Mouse (Mus musculus): ENCODE measurements at regions not wholly inside any gene's neighbourhood (a gene's known extent, or its start where the extent isn't known, plus 50 kb on each side); places are given as distances from the start of the nearest gene placed in this dataset.
A peak's percentile ranks its signal among the peaks of the same experiment; 100 is the strongest.

DNA sequence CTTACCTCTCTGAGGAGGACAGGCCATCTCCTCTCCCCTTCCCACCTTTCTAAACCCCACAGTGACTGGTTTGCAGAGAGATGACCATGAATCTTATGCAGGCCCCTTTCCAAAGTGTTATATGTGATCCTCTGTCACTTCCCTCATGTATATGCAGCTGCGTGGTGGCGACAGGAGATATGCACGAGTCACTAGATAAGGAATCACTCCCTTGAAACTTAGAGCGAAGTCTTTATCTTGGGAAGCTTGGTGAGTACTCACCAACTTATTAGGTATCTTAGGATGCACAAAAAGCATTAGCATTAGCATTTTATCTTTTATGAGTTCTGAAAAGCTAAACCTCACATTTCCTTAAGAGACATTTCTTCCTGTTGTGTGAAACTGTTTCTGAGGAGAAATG lies 421.9 kb downstream of the Tmem161b start:
- DNase-seq (ENCODE audit: low spot score in 2 of 2), result no peak

DNA sequence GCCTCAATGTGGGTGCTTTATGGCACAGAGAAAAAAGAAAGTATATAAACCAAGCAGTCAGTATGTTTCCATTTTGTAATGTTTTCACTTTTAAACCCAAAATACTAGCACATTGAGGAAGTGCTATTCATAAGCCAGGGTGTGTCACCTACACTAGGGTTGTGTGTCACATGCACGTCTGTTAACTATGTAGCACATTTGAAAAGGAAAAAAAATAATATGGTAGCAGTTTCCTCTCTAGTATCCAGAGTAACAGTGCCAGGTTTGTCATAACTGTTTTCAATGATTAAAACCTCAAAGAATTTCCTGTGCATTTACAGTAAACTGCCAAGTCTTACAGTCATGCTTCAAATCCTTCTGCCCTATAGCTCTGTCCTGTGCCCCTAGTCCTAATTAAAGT lies 424.8 kb downstream of the Tmem161b start:
- DNase-seq (ENCODE audit: low spot score in 2 of 2), result no peak

DNA sequence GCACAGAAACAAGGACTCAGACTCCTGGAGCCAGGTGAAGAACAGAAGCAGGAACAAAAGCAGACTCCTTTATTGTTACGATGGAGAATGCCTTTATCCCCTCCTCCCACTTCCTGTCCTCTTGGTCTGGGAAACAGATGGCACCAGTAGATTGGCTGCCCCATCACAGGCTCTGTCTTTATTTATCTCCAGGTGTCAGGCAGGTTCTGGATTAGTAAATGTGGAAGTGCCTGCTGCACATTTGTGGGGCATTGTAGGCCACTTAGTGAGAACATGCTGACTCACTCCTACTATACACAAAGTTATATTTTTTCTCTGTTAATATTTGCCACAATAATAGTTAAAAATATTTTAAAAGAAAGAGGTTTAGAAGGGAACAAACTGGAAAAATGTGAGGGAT lies 426.0 kb downstream of the Tmem161b start:
- DNase-seq (ENCODE audit: low spot score in 2 of 2), result no peak

DNA sequence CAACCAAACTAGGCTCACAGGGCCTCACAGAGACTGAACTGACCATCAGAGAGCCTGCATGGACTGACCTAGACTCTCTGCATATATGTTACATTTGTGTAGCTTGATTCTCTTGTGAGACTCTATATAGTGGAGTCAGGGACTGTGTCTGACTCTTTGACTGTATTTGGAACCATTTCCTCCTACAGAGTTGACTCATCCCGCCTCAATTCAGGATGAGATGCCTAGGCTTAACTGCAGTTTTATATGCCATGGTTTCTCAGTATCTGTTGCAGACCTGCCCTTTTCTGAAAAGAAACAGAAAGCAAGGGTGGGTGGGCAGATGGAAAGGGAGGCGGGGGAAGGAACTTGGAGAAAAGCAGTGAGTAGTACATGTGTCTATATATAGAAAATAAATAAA lies 441.9 kb downstream of the Tmem161b start:
- DNase-seq (ENCODE audit: low spot score in 2 of 2), result no peak

DNA sequence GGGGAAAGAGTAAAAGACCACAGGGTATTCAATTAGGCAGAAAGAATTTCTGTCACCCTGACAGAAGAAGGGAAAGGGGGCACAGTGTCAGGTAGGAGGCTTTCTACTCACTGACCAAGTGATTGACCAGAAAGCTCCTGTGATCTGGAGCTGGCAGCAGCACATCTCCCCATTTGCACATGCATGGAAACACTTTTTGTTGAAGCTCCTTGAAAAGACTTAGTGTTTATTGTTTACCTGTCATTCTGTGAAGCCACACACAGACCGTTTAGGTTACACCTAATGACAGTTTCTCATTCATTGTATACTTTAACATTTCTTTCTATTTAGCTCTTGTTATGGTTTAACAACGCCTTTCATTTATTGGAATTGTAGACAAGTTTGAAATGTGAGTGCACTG lies 458.9 kb downstream of the Tmem161b start:
- no peak for DNase-seq (ENCODE audit: low spot score in 2 of 2)

DNA sequence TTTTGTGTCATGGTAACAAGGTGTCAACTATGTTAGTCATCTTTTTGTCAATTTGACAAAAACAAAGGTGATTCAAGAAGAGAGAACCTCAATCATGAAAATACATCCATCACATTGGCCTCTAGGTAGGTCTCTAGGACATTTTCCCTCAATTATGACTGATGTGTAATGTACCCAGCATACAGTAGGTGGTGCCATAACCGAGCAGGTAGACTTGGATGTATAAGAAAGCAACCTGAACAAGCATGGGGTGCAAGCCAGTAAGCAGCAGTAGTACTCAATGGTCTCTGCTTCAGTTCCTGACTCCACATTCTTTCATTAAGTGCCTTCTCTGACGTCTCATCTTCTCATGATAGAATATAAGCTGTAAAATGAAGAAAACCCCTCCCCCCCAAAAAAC lies 463.8 kb downstream of the Tmem161b start:
- DNase-seq (ENCODE audit: low spot score in 2 of 2), result no peak

DNA sequence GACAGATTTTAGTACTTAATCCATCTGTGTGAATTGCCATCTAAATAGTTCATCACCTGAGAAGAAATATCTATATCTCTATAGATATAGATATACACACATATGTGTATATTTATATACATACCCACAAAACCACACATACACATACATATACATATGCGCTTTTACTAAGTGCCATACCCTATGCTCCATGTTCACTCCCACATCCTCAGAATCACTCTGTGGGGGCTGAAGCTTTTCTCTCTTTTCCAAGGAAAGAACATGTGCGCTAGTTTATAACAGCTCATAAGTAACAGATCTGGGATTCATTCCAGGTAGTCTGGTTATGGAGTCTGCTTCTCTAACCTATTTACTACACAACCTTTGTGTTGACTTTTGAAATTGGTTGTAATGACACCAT lies 471.4 kb downstream of the Tmem161b start:
- peak in 1 of 2 experiments; percentile 18 for DNase-seq (ENCODE audit: low spot score in 2 of 2)

DNA sequence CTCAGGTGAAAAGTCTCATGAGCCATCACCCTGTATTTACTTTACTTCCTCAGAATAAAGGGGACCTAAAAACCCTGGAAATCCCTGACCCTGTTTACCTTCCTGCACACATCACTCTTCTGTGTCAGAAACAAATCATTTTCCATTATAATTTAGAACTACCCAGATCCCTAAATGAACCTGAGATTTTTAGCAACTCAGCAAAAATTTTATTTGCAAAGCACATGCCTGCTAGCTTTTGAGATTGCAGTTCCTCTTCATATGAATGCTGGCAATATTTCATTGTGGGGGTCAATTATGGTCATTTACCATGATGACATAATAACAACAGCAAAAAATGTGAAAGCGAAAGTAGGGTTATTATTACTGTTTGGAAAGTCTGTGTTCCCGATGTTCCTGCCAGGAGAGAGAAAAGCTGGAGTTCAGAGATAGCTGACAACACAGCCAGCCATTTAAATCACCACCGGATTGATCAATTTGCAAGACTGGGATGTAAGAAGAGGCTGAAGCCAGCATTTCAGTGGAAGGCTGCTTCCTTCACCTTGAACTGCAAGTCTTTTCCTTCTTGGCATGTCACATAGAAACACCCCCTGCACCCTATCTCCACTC lies 476.5 kb downstream of the Tmem161b start:
- peak; percentile 22 to 61 for DNase-seq (ENCODE audit: low spot score in 2 of 2)

DNA sequence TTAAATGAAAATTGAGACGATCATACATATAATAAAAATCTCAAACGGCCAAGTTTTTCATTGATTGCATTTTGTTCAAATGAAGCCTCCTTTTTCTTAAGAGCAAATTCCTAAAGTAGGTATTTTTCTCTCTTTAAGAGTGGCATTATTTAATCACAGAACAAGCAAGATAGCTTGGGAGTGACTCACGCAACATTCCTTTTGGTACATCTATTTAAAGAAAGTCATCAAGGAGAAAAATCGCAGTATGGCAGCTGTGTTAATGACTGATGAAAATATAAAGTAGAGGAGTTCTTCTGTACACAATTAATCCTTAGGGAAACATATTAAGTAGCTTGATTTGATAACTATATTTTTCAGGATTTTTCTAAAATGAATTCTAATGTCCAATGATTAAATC lies 448.0 kb upstream of the Ccnh start:
- DNase-seq (ENCODE audit: low spot score in 2 of 2), result no peak

DNA sequence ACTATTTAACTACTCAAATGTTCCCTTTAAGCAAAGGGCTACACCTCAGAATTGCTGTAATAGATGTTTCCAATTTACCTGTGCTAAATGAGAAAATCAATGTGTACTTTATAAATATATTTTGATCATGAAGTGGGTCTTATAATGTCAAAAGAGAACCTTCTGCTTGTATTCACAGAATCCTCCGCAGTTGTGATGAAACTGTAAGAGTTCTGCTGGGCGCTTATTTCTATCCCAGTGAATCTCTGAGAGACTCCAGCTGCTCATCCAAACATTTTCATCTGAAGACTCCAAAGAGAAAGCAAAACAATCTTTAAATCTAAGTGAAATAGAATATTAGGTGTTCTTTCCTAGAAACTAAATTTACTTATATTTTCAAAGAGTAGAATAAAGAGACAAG lies 440.9 kb upstream of the Ccnh start:
- peak in 1 of 2 experiments; percentile 50 for DNase-seq (ENCODE audit: low spot score in 2 of 2)

DNA sequence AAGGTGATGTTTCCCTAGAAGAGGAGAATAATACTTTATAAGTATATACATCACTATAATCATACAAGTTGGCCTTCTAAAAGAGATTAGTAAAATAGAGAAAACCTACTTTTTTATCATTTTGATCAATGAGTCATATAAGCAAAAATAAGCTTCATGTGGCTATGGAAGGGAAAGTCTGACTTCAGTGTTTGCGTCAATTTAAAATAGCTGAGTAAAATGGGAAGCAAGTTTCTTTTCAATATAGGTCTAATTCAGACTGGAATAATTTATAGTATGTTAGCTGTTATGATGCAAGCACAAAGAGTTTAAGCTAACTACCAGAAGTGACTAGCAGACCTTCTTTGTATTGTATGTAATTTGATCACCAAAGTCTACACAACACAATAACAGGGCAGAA lies 440.0 kb upstream of the Ccnh start:
- DNase-seq (ENCODE audit: low spot score in 2 of 2), result peak in 1 of 2 experiments; percentile 33

DNA sequence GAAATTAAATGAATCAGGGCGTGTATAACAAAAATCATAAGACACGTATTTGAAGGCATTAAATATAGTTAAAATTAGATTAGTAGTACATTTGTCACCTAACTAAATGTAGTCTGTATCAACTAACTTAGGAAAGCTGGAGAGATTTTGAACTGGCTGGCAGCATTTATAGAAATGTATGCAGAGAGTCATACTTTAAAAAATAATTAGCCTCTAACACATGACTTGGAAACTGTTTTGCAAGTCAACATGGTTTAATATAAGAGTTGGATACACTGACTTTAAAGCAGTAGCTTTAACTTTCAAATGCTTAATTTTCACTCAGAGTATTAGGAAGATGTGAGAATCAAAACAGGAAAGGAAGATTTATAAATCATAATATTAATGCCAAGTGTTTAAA lies 439.1 kb upstream of the Ccnh start:
- DNase-seq (ENCODE audit: low spot score in 2 of 2), result peak in 1 of 2 experiments; percentile 20

DNA sequence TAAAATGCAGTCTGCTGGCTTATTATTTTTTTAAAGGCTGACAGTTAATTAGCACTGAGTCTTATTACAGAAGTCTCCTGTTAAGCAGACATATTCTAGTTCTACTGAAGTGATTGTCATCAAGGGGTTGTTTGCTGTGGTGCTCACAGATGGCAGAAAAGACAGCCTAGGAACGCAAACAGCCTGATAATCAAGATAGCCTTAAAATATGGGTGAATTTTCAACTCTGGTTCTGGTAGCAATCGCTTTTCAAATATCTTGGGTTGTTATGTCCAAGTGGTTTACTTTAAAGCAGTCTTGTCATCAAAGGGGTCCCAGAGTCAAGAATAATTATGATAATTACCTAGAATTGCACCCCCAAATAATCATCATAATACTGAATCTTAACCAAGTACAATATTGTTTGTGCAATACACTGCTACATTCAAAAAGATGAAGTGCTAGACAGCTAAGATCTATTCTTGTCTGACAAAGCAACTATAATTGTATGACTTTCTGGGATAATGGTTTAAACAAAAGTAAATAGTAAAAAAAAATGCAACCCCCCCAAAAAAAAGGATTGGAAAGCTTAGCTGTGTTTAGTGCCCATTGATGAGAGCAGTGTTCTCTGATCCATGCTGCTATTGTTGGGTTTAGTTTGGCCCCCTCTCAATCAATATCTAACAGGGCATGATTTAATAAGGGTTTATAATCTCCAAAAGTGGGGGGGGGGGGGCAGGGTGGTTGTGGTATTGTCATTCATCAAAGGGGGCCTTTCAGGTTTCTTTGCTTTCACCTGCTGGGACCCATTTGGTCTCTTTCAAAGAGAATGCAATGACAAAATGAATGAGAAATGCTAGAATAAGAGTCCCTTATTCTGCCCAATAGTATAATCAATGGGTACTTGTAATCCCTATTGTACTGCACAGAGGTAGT lies 437.4 kb upstream of the Ccnh start:
- DNase-seq (ENCODE audit: low spot score in 2 of 2), result peak in 1 of 2 experiments; percentile 68

DNA sequence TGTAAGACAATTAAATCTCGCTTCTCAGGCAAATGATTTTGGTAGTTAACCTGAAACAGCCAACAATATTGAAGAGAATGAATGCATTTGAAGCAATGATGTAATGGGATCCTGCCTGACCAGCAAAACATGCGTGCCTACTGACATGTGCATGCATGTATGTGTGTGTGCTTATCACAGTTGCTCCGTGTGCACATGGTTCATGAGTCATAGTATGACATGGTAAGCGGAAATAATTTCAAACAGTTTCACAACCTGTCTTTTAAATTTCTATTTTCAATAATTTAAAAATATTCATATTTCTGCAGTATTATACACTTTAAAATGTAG lies 436.8 kb upstream of the Ccnh start:
- no peak for DNase-seq (ENCODE audit: low spot score in 2 of 2)

DNA sequence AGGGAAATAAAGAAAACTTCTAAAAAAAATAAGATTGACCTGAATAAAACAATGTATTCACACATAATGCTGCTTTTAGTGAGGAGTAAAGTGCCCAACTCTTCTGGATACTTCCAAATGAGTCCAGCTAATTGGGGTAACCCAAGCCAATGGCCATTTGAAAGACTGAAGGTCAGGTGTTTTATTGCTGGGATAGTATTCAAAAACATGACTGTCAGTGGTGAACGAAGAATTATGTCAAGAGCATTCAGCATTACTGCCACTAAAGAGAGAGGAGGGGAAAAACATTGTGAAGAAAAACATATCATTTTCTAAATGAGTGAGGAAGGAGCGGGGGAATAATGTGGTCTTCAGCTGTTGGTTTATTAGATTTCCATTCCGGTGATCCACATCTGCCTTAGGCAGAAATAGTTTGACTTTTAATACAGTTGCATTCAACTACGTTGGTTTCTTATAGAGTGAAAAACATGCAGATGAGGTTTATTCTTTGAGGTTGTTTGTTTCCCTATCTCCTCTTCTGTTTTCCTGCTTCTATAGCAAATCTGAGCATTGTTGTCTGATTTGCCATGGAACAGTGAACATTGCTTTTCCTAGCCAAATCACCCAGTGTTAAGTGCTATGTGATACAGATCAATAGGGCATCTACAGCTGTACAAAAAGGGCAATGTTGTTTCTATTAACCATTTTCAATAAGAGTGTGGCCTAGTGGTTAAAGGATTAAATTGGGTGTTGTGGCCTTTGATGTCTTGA lies 435.3 kb upstream of the Ccnh start:
- peak in 1 of 2 experiments; percentile 48 for DNase-seq (ENCODE audit: low spot score in 2 of 2)

DNA sequence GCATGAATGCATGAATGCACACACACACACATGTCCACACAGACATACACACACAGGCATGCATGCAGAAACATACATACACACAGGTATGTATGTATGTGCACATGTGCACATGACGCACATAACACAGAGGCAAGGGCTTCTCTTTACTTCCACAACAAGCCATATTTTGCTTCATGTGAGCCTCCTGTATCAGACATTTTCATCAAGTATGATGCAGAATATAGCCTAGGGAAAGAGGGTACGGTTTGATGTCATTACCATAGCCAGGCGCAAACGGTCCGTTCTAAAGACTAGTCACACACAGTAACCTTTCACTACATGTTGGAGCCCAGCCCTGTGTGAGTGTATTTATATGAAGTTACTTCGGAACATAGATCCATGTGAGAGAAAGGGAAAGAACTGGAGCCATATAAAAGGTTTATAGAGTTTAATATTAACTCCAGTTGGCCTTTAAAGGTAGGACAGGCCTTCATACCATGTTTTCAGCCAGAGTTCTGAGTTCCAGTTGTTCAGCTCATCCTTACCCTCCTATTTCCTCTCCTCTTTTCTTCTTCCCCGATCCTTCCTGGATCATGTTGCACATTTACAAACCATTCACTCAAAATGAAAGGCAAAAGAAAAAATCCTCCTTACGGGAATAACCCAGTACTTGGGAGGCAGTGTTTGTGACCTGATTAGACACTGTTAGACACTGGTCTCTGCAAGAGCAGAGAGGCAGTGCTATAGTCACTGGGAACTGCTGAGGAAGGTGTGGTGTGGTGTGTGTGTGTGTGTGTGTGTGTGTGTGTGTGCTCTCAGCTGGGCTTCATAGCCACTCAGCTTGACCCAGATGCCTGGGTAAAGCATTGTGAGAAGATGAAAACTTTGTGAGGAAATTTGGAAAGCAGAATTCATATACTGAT lies 434.1 kb upstream of the Ccnh start:
- DNase-seq (ENCODE audit: low spot score in 2 of 2), result peak; percentile 27 to 43

DNA sequence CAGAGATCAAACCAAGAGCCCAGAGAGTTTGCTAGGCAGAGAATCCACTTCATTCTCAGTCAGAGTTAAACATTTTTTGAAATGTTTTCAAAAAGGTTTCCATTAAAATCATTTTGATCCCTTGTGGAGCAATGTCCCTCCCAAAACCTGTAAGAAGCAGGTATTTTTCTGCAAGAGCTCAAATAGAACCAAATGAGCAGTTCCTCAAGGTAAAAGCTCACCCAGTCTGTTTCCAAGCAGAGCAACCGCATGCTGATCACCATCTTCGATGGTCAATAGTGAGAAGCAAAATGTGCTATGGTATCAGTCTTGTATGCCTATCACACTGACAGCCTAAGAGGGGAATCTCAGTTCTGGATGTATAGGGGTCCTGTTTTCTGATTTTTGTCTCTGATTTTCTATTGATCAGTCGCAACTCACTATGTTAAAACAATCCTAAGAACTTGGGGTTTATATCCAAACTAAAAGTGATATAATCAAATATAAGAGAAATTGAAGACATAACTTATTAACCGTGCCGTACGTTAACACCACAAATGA lies 432.3 kb upstream of the Ccnh start:
- peak in 1 of 2 experiments; percentile 47 for DNase-seq (ENCODE audit: low spot score in 2 of 2)

DNA sequence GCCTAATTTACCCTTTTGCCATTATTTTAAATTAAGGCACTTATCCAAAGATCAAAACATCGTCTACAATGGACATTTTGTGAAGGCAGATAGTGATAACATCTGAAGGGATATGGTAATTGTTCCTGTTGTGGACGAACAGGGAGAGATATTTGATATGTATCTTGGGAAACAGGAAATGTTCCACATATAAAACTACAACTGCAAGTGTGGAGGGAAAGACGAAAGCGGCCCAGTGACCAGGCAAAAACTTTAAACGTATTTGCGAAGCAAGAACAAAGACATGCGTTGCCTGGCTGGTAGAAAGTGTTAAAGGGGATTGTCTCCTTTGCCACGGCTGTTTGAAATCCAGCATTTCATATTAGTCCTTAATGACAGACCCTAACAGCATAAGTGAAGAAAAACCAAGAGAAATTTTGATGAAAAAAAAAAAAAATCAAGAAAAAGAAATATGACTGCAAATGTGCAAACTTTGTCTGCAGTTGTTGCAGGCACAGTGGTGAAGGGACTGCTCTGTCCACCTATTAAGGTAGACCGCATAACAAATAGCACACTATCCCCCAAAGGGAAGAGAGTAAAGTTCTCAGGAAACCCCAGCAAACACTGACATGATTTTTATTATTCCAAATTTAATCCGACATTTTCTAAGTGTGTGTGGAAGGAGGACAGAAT lies 431.2 kb upstream of the Ccnh start:
- peak; percentile 40 to 44 for DNase-seq (ENCODE audit: low spot score in 2 of 2)

DNA sequence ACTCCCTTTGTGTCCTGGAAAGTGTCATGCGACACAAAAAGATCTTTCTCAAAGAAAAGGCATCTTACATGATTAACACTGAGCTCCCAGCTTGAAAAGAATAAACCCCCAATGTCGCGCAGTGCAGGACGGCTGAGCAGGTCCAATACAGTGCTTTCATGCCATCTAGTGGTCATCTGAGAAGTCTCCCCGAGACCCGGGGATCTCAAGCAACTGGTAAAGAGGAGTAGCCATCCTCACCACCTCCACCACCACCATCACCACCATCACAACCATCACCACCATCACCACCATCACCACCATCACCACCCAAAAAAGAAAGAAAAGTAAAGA lies 430.7 kb upstream of the Ccnh start:
- DNase-seq (ENCODE audit: low spot score in 2 of 2), result peak; percentile 90 to 97

DNA sequence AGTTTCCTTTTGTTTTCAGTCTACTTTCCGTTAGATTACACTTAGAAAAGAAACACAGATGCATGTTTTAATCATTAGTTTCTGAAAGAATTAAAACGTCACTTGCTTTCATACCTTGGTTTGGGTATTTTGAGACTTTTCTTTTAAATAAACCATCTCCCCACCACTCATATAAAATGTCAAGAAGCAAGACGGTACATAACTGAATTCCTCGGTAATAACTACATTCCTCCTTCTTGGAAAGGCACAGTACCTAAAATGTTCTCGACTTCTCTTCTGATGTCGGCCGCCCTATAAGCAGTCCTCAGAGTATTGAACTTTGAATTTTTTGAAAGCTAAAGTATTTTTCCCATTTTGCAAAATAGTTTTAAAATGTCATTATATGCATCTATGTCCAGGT lies 430.1 kb upstream of the Ccnh start:
- DNase-seq (ENCODE audit: low spot score in 2 of 2), result peak in 1 of 2 experiments; percentile 36

All from layer of hippocampus, postnatal 14 days (tissue).